In the genomic region with DNA sequence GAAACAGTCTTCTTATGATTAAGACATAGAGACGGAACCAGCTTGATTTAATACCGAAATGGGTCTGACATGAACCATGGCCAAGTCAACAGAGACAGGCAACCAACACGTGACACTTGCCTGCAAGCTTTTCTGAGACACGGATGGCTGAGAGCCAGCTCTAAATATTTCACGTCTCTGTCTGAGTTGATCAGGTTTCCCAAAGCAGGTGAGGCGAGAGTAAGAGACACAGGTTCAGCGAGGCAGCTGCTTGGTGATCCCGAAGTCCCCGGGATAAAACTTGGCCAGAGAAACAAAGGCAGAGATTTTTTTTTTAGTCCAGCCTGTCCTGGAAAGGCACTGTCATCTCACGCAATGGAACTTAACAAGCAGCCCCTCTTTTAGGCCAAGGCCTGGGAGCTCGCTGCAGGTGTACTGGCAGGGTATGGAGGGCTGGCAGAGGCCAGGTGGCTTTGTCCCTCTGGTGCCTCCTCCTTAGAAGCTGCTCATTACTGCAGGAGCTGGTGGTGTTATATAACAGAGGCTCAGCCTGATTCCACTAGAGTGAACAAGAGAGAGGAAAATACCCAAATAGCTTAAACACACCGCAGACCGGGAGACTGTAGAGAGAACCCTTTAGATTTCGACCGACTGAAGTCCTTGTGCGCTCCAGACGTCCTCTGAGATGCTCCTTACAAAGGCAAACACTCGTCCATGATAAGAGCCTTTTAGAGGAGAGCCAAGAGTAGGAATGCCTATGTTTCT, we compare ENCODE assay signal across 10 mouse cellular contexts. TPM values are rescaled to one million over a fixed set of nuclear protein-coding genes. Genes with fewer than 3 reads are reported as not detected.
DNase-seq lines count a peak whose midpoint lies in the region; ATAC-seq and TF ChIP-seq lines count a peak whose summit lies in the region.
"Had no signal": no experiment of that assay in that cellular context is flagged by ENCODE, and none has a peak within 500 bp of the region (broad histone marks: within the 10 kb centered on the region; RNA-seq: fewer than 3 reads in every experiment).

No protein-coding gene starts in this region.

- DNase-seq in midbrain, embryonic 11.5 days (ENCODE audit: low spot score, missing footprints), result peak; percentile 51
- no peak for DNase-seq in midbrain, embryonic 10.5 days (ENCODE audit: low spot score)
- DNase-seq in layer of hippocampus, adult 2 months (ENCODE audit: low spot score in 2 of 2), result peak; percentile 42 to 57
- DNase-seq in lung, postnatal 10 days, result peak; percentile 40
- no peak for DNase-seq in spleen, adult 12 weeks (ENCODE audit: low spot score)
- DNase-seq in embryo, embryonic 10.5 days (ENCODE audit: low spot score), result no peak

- no peaks in the 10 kb centered on the region for H3K4me1 ChIP-seq in midbrain, embryonic 11.5 days (ENCODE audit: control insufficient read depth, insufficient read depth, low read length)
- H3K4me1 ChIP-seq in midbrain, embryonic 10.5 days, result peaks cover 27% of the 10 kb centered on the region
- H3K4me1 ChIP-seq in embryonic facial prominence, embryonic 13.5 days, result peaks cover 59% of the 10 kb centered on the region
- no peaks in the 10 kb centered on the region; the same call in 1 of the 2 replicates for H3K4me1 ChIP-seq in hindbrain, embryonic 13.5 days (replicated peaks)

- 86% methylated on average over 18 of the region's 18 CpGs for WGBS in midbrain, embryonic 11.5 days
- WGBS in midbrain, embryonic 10.5 days, result 87% methylated on average over 18 of the region's 18 CpGs
- WGBS in embryonic facial prominence, embryonic 13.5 days, result 46% methylated on average over 18 of the region's 18 CpGs
- 88% methylated on average over 18 of the region's 18 CpGs for WGBS in hindbrain, embryonic 13.5 days

- no peak overlapping the region for H3K4me3 ChIP-seq in midbrain, embryonic 11.5 days (ENCODE audit: low read depth, low read length)
- no peak overlapping the region for H3K4me3 ChIP-seq in midbrain, embryonic 10.5 days
- no peak overlapping the region for H3K4me3 ChIP-seq in embryonic facial prominence, embryonic 13.5 days
- peak overlapping the region; percentile 23; the same call in 1 of the 2 replicates for H3K4me3 ChIP-seq in layer of hippocampus, adult 2 months
- H3K4me3 ChIP-seq in hindbrain, embryonic 13.5 days, result no peak overlapping the region
- H3K4me3 ChIP-seq: neural tube, embryonic 13.5 days had no signal

- H3K9me3 ChIP-seq in midbrain, embryonic 11.5 days (ENCODE audit: control insufficient read depth, low read length), result no peaks in the 10 kb centered on the region
- H3K9me3 ChIP-seq in midbrain, embryonic 10.5 days (replicated peaks), result no peaks in the 10 kb centered on the region; the same call in 1 of the 2 replicates
- H3K9me3 ChIP-seq in embryonic facial prominence, embryonic 13.5 days, result no peaks in the 10 kb centered on the region
- H3K9me3 ChIP-seq in hindbrain, embryonic 13.5 days, result no peaks in the 10 kb centered on the region
- H3K9me3 ChIP-seq: neural tube, embryonic 13.5 days had no signal

- H3K4me2 ChIP-seq in midbrain, embryonic 11.5 days, result no peak overlapping the region
- no peak overlapping the region for H3K4me2 ChIP-seq in embryonic facial prominence, embryonic 13.5 days
- H3K4me2 ChIP-seq in hindbrain, embryonic 13.5 days, result no peak overlapping the region
- H3K4me2 ChIP-seq: neural tube, embryonic 13.5 days had no signal

- TF ChIP-seq CTCF in layer of hippocampus, adult 2 months (conservative IDR thresholded peaks at IDR 0.05), result no peak

- H3K27ac ChIP-seq in midbrain, embryonic 11.5 days (ENCODE audit: low read depth, low read length), result no peak overlapping the region
- H3K27ac ChIP-seq in midbrain, embryonic 10.5 days (replicated peaks), result no peak overlapping the region; the same call in 1 of the 2 replicates
- peak overlapping the region; percentile 69 for H3K27ac ChIP-seq in embryonic facial prominence, embryonic 13.5 days
- H3K27ac ChIP-seq in layer of hippocampus, adult 2 months, result peak overlapping the region; percentile 89
- no peak overlapping the region for H3K27ac ChIP-seq in hindbrain, embryonic 13.5 days
- H3K27ac ChIP-seq: neural tube, embryonic 13.5 days had no signal

- H3K27me3 ChIP-seq in midbrain, embryonic 11.5 days (ENCODE audit: control insufficient read depth, insufficient read depth, low read length), result no peaks in the 10 kb centered on the region
- H3K27me3 ChIP-seq in midbrain, embryonic 10.5 days (ENCODE audit: low read depth, poor library complexity, severe bottlenecking), result no peaks in the 10 kb centered on the region
- H3K27me3 ChIP-seq in embryonic facial prominence, embryonic 13.5 days, result no peaks in the 10 kb centered on the region
- no peaks in the 10 kb centered on the region for H3K27me3 ChIP-seq in hindbrain, embryonic 13.5 days
- H3K27me3 ChIP-seq: neural tube, embryonic 13.5 days; Patski had no signal

- no peaks in the 10 kb centered on the region for H3K36me3 ChIP-seq in midbrain, embryonic 11.5 days (ENCODE audit: control insufficient read depth, insufficient read depth, low read length)
- H3K36me3 ChIP-seq in midbrain, embryonic 10.5 days, result no peaks in the 10 kb centered on the region
- H3K36me3 ChIP-seq in embryonic facial prominence, embryonic 13.5 days, result no peaks in the 10 kb centered on the region
- H3K36me3 ChIP-seq in hindbrain, embryonic 13.5 days, result no peaks in the 10 kb centered on the region
- H3K36me3 ChIP-seq: neural tube, embryonic 13.5 days had no signal

- no peak overlapping the region for H3K9ac ChIP-seq in midbrain, embryonic 11.5 days (ENCODE audit: low read length)
- H3K9ac ChIP-seq in embryonic facial prominence, embryonic 13.5 days, result no peak overlapping the region
- H3K9ac ChIP-seq in hindbrain, embryonic 13.5 days, result no peak overlapping the region
- H3K9ac ChIP-seq: neural tube, embryonic 13.5 days had no signal

- no peak for ATAC-seq in midbrain, embryonic 11.5 days (ENCODE audit: low FRiP score)
- peak; percentile 59; the same call in 1 of the 2 replicates for ATAC-seq in embryonic facial prominence, embryonic 13.5 days (ENCODE audit: insufficient number of reproducible peaks, insufficient read depth, low FRiP score, low TSS enrichment, low read depth)
- no peak for ATAC-seq in hindbrain, embryonic 13.5 days (ENCODE audit: low FRiP score)
- ATAC-seq: Patski had no signal

RNA-seq across cellular contexts. Expression of gene Xpnpep1, which starts 36.4 kb away (rescaled TPM):
- polyA plus RNA-seq in midbrain, embryonic 11.5 days (2014; fragmentation: Nextera tagmentation; extraction: Ambion mirVana), result 148 and 150 TPM in 2 replicates
- 147 and 150 TPM in 2 replicates for polyA plus RNA-seq in midbrain, embryonic 10.5 days (2016; fragmentation: Nextera tagmentation; extraction: Ambion mirVana)
- 134 and 146 TPM in 2 replicates for polyA plus RNA-seq in embryonic facial prominence, embryonic 13.5 days (2015; fragmentation: Nextera tagmentation; extraction: Ambion mirVana)
- 10 to 100 TPM; 78.7 to 82.9 TPM for total RNA-seq in layer of hippocampus, adult 2 months (2021)
- 132 and 138 TPM in 2 replicates for polyA plus RNA-seq in hindbrain, embryonic 13.5 days (2015; fragmentation: Nextera tagmentation; extraction: Ambion mirVana)

Comparison
In these comparisons a context has a peak if more than half of its experiments do, and no peak if none do; other contexts are left out.
1. DNase-seq: peak in midbrain, embryonic 11.5 days (single experiment), layer of hippocampus, adult 2 months (2 of 2) and lung, postnatal 10 days (single experiment); none in midbrain, embryonic 10.5 days (single experiment), spleen, adult 12 weeks (single experiment) and embryo, embryonic 10.5 days (single experiment).
2. H3K27ac ChIP-seq: peak in embryonic facial prominence, embryonic 13.5 days (single experiment) and layer of hippocampus, adult 2 months (single experiment); none in midbrain, embryonic 11.5 days (single experiment), midbrain, embryonic 10.5 days (single experiment) and hindbrain, embryonic 13.5 days (single experiment).